Mouse (Mus musculus) lung, postnatal 0 days (tissue): Measurements from ENCODE around the gene Cers6. TPM values are rescaled to one million over a fixed set of nuclear protein-coding genes. Genes with fewer than 3 reads are reported as not detected.
A peak's percentile ranks its signal among the peaks of the same experiment; 100 is the strongest.

Experiments used
- ATAC-seq: fragments of 200-750 bp; cut with Nextera tagmentation; 2 replicates; pipeline ENCODE4 v1.8.0; 2017; ENCODE audit warnings: moderate library complexity
- DNase-seq: peaks from one replicate; pipeline ENCODE4 v3.0.0-alpha.2; 2016; ENCODE audit warnings: low spot score
- H3K27ac ChIP-seq: fragments of 300-500 bp; sonication (generic); 2 replicates; pipeline ENCODE4 v1.5.1; 2014; ENCODE audit warnings: antibody characterized with exemption, mild to moderate bottlenecking, low read length, mixed read lengths
- H3K27me3 ChIP-seq: fragments of 300-500 bp; sonication (generic); replicated peaks from 2 replicates; pipeline ENCODE4 v1.6.1; 2014; ENCODE audit warnings: low read length, mixed read lengths; ENCODE audit not compliant: insufficient read depth
- H3K36me3 ChIP-seq: fragments of 300-500 bp; sonication (generic); 2 replicates; pipeline ENCODE4 v1.6.1; 2014; ENCODE audit warnings: low read length, mixed read lengths; ENCODE audit not compliant: insufficient read depth
- H3K4me1 ChIP-seq: fragments of 300-500 bp; sonication (generic); 2 replicates; pipeline ENCODE4 v1.6.1; 2014; ENCODE audit warnings: antibody characterized with exemption, low read depth, low read length, mixed read lengths; ENCODE audit not compliant: insufficient read depth
- H3K4me2 ChIP-seq: fragments of 300-500 bp; sonication (generic); replicated peaks from 2 replicates; pipeline ENCODE4 v1.6.1; 2014; ENCODE audit warnings: low read depth, mild to moderate bottlenecking, low read length, moderate library complexity, mixed read lengths
- H3K4me3 ChIP-seq: fragments of 300-500 bp; sonication (generic); 2 replicates; pipeline ENCODE4 v1.5.1; 2014; ENCODE audit warnings: low read depth, low read length
- H3K9ac ChIP-seq: fragments of 300-500 bp; sonication (generic); replicated peaks from 2 replicates; pipeline ENCODE4 v1.6.1; 2014; ENCODE audit warnings: low read depth, mild to moderate bottlenecking
- H3K9me3 ChIP-seq: fragments of 300-500 bp; sonication (generic); 2 replicates; pipeline ENCODE4 v1.6.1; 2016; ENCODE audit warnings: low read length, mixed read lengths
- CTCF ChIP-seq: IDR thresholded peaks from 2 replicates; pipeline ENCODE4 v1.5.1; 2016; ENCODE audit warnings: antibody characterized with exemption, mild to moderate bottlenecking
- EP300 ChIP-seq: IDR thresholded peaks from 2 replicates; pipeline ENCODE4 v1.6.1; 2016; ENCODE audit warnings: antibody characterized with exemption, mild to moderate bottlenecking, control low read depth
- WGBS: fragments of 180-500 bp; shearing (Covaris S2); extraction: QIAGEN DNeasy Blood & Tissue Kit; methylation state at CpG from one replicate; pipeline ENCODE4 v1.1.7; 2014; 5-methylcytosine and 5-hydroxymethylcytosine counted together
- polyA plus RNA-seq: library from polyadenylated mRNA; unstranded; fragments of >200 nt; fragmentation: Nextera tagmentation; extraction: Ambion mirVana; gene quantifications from 2 replicates; pipeline ENCODE4 v1.2.1, GENCODE M21; 2015

The Cers6 gene
- polyA plus RNA-seq, 1 experiment from 2014 or later, result 9.6 TPM

DNA sequence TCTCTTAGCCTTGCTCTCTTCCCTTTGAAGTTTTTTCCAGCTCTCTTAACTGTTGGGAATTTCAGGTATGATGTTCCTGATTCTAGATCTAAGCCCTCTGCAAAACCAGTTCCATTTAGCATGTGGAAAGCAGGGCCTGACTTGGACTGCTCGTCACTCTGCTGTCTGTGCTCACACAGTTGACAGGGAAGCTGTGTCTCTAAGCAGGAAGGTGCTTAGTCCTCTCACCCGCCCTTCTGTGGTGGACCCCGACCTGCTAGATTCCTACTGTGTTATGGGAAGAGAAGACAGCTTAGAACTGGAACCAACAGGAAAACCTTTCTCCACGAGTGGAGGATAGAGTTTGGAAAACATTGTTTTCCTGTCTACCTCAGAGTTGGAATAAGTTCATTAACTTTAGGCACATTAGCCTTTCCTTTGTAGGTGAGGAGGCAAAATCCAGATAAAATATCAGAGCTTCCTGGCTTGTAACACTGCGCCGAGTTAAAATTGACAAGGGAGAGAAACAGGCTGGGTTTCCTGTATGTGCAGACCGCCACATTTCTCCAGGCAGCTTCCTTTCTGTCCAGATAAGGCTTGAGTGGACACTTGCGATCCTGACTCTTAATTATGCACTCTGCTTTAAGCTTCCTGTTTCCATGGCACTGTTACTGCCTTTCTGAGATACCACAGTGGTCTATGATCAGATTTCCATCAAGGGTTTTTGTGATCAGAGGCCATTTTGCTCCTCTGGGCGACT is 39.6 kb downstream of the Cers6 start:
- TF ChIP-seq EP300 (no peak), CTCF (no peak)
- Histone ChIP-seq H3K4me2 (no peak overlapping the region; the same call in 1 of the 2 replicates), H3K36me3 (no peaks in the 10 kb centered on the region), H3K27ac (no peak overlapping the region), H3K9ac (no peak overlapping the region), H3K4me3 (no peak overlapping the region), H3K4me1 (peaks cover 4% of the 10 kb centered on the region; the same call in 1 of the 2 replicates), H3K27me3 (no peaks in the 10 kb centered on the region), H3K9me3 (no peaks in the 10 kb centered on the region)
- 27% methylated on average over 9 of the region's 9 CpGs for WGBS
- ATAC-seq (no peak; the same call in 1 of the 2 replicates), DNase-seq (peak; percentile 13)

GRCm38 (mm10) chr2:68901708-68902107 is 40.5 kb downstream of the Cers6 start:
- no peak for TF ChIP-seq CTCF
- no peak for TF ChIP-seq EP300

DNA sequence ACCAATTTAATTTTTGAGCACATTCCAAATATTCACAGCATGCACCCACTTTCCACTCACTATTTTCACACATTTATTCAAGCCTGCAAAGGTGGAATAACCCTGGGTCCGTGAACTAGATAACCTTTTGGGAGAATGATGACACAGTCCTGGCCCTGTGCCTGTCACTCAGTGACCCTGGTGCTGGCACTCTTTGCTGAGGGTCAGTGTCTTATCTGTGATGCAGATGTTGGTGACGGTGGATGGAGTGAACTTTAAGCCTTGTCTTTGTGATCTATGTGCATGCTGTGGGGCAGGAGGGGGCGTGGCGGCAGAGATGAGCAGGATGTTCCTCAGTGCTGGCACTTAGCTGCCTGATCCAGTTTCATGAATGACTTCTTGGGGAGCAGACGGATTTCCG is 41.3 kb downstream of the Cers6 start:
- Histone ChIP-seq H3K27ac (no peak overlapping the region), H3K4me1 (peaks cover 5% of the 10 kb centered on the region; the same call in 1 of the 2 replicates), H3K4me2 (no peak overlapping the region), H3K9ac (no peak overlapping the region), H3K36me3 (no peaks in the 10 kb centered on the region), H3K4me3 (no peak overlapping the region), H3K9me3 (no peaks in the 10 kb centered on the region), H3K27me3 (no peaks in the 10 kb centered on the region)
- DNase-seq, result no peak
- TF ChIP-seq EP300 (no peak), CTCF (no peak)
- WGBS, result 61% methylated on average over 6 of the region's 6 CpGs
- ATAC-seq, result no peak

More at GRCm38 (mm10) chr2:68901708-68902107, 40.5 kb downstream of the Cers6 start:
- no peaks in the 10 kb centered on the region for H3K36me3 ChIP-seq
- no peak overlapping the region for H3K4me3 ChIP-seq
- H3K4me2 ChIP-seq, result no peak overlapping the region
- ATAC-seq, result no peak
- no peak overlapping the region for H3K27ac ChIP-seq
- no peaks in the 10 kb centered on the region for H3K27me3 ChIP-seq
- DNase-seq, result no peak
- no peak overlapping the region for H3K9ac ChIP-seq
- peaks cover 4% of the 10 kb centered on the region; the same call in 1 of the 2 replicates for H3K4me1 ChIP-seq
- WGBS, result 66% methylated on average over 2 of the region's 2 CpGs
- H3K9me3 ChIP-seq, result no peaks in the 10 kb centered on the region

DNA sequence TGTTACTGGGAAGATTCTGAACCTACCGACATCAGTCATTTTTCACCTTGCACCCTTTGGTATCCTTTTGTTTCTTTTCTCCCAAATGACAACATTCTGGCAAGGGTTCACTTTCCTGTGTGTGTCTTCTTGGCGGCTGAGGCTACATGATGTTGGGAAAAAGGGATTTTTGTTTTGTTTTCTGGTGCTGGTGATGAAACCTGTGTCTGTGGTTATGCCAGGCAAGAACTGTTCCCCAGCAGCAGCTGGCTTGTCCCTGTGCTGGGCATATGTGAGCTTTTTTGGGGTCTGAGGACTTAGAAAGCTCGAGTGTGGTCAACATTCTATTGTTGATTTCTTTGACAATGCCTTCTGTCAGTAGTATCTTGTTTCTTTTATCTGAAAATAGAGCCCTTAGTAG is 45.7 kb downstream of the Cers6 start:
- no peaks in the 10 kb centered on the region for H3K9me3 ChIP-seq
- WGBS, result 65% methylated on average over 3 of the region's 3 CpGs
- ATAC-seq (no peak), DNase-seq (no peak)
- TF ChIP-seq EP300 (no peak), CTCF (no peak)
- no peak overlapping the region for H3K27ac ChIP-seq
- no peaks in the 10 kb centered on the region for H3K27me3 ChIP-seq
- H3K4me3 ChIP-seq, result no peak overlapping the region
- H3K4me2 ChIP-seq, result no peak overlapping the region
- 0 out of 2 replicates have a peak, but pooled peaks cover 3% of the 10 kb centered on the region for H3K4me1 ChIP-seq
- H3K36me3 ChIP-seq, result no peaks in the 10 kb centered on the region
- no peak overlapping the region for H3K9ac ChIP-seq

- H3K27ac ChIP-seq, result no peak overlapping the region
Measured at GRCm38 (mm10) chr2:68907721-68908463, 46.7 kb downstream of the Cers6 start.

DNA sequence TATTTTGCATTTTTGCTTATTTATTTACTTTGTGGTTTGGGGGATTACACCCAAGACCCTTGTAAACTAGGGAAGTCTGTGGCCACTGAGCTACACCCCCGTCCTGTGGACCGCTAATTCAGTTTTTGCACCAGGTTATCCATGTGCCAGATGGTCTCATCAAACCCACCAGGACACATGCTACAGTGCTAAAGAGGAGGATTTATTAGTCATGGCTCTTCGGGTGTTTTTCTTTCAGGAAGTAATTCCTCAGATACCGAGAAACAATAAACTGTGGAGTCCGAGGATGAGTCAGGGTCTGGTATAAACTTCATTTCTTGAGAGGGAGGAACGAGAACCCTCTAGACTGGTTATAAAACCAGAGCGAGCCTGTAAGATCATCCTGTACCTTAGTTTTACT is 49.5 kb downstream of the Cers6 start:
- H3K36me3 ChIP-seq, result no peaks in the 10 kb centered on the region
- 0 out of 2 replicates have a peak, but pooled peaks cover 3% of the 10 kb centered on the region for H3K4me1 ChIP-seq
- WGBS, result 54% methylated on average over 7 of the region's 7 CpGs
- H3K4me3 ChIP-seq, result no peak overlapping the region
- ATAC-seq (no peak), DNase-seq (no peak)
- no peak overlapping the region for H3K4me2 ChIP-seq
- TF ChIP-seq CTCF (no peak), EP300 (no peak)
- H3K27ac ChIP-seq, result no peak overlapping the region
- no peak overlapping the region for H3K9ac ChIP-seq
- H3K27me3 ChIP-seq, result no peaks in the 10 kb centered on the region
- no peaks in the 10 kb centered on the region for H3K9me3 ChIP-seq

More at GRCm38 (mm10) chr2:68907721-68908463, 46.7 kb downstream of the Cers6 start:
- H3K4me2 ChIP-seq, result 0 out of 2 replicates have a peak overlapping the region, but pooled peaks have one; percentile 6
- H3K27me3 ChIP-seq, result no peaks in the 10 kb centered on the region
- DNase-seq, result peak; percentile 44
- H3K4me3 ChIP-seq, result no peak overlapping the region
- ATAC-seq, result 0 out of 2 replicates have a peak, but pooled peaks have one; percentile 30
- no peaks in the 10 kb centered on the region for H3K9me3 ChIP-seq
- H3K36me3 ChIP-seq, result no peaks in the 10 kb centered on the region
- 0 out of 2 replicates have a peak, but pooled peaks cover 3% of the 10 kb centered on the region for H3K4me1 ChIP-seq
- TF ChIP-seq EP300 (no peak), CTCF (no peak)
- 57% methylated on average over 11 of the region's 11 CpGs for WGBS
- no peak overlapping the region for H3K9ac ChIP-seq
